Mouse (Mus musculus) embryonic facial prominence, embryonic 11.5 days (tissue): ENCODE measurements around the gene Trrap. TPM values are rescaled to one million over a fixed set of nuclear protein-coding genes. Genes with fewer than 3 reads are reported as not detected.
A peak's percentile ranks its signal among the peaks of the same experiment; 100 is the strongest.
"Not testable (repeated sequence)": the region's sequence is repeated elsewhere in the genome, so short reads cannot be mapped to it uniquely, and the experiment has no call there.

Experiments
- ATAC-seq: fragments of 200-750 bp; cut with Nextera tagmentation; replicated peaks from 2 replicates; pipeline ENCODE4 v1.8.0; 2017; ENCODE audit warnings: low read depth; ENCODE audit not compliant: insufficient number of reproducible peaks, low FRiP score, low TSS enrichment
- DNase-seq: peaks from one replicate; pipeline ENCODE4 v3.0.0-alpha.2; 2015; ENCODE audit warnings: low spot score
- H3K27ac ChIP-seq: fragments of 300-500 bp; sonication (generic); replicated peaks from 2 replicates; pipeline ENCODE4 v1.5.1; 2014; ENCODE audit warnings: mild to moderate bottlenecking, low read depth, low read length, control low read depth
- H3K27me3 ChIP-seq: fragments of 300-500 bp; sonication (generic); 2 replicates; pipeline ENCODE4 v1.6.1; 2014; ENCODE audit warnings: mild to moderate bottlenecking, low read length, moderate library complexity, mixed read lengths; ENCODE audit not compliant: control insufficient read depth, insufficient read depth
- H3K36me3 ChIP-seq: fragments of 300-500 bp; sonication (generic); replicated peaks from 2 replicates; pipeline ENCODE4 v1.6.1; 2014; ENCODE audit warnings: low read depth, mild to moderate bottlenecking, low read length, moderate library complexity, mixed read lengths; ENCODE audit not compliant: control insufficient read depth, insufficient read depth
- H3K4me1 ChIP-seq: fragments of 300-500 bp; sonication (generic); 2 replicates; pipeline ENCODE4 v1.6.1; 2014; ENCODE audit warnings: low read length, mixed read lengths; ENCODE audit not compliant: control insufficient read depth, insufficient read depth
- H3K4me2 ChIP-seq: fragments of 300-500 bp; sonication (generic); 2 replicates; pipeline ENCODE4 v1.6.1; 2014; ENCODE audit warnings: low read depth, mild to moderate bottlenecking, control low read depth, low read length, moderate library complexity
- H3K4me3 ChIP-seq: fragments of 300-500 bp; sonication (generic); 2 replicates; pipeline ENCODE4 v1.5.1; 2014; ENCODE audit warnings: low read depth, low read length, control low read depth
- H3K9ac ChIP-seq: fragments of 300-500 bp; sonication (generic); replicated peaks from 2 replicates; pipeline ENCODE4 v1.6.1; 2014; ENCODE audit warnings: mild to moderate bottlenecking, control low read depth, low read length
- H3K9me3 ChIP-seq: fragments of 300-500 bp; sonication (generic); replicated peaks from 2 replicates; pipeline ENCODE4 v1.6.1; 2016; ENCODE audit warnings: mild to moderate bottlenecking, low read length, inconsistent platforms, mixed read lengths; ENCODE audit not compliant: control insufficient read depth
- WGBS: fragments of 180-500 bp; shearing (Covaris S2); extraction: QIAGEN DNeasy Blood & Tissue Kit; methylation state at CpG from one replicate; pipeline ENCODE4 v1.1.7; 2014; 5-methylcytosine and 5-hydroxymethylcytosine counted together
- polyA plus RNA-seq: library from polyadenylated mRNA; unstranded; fragments of >200 nt; fragmentation: Nextera tagmentation; extraction: Ambion mirVana; gene quantifications from 2 replicates; pipeline ENCODE4 v1.2.1, GENCODE M21; 2014

Gene Trrap
- polyA plus RNA-seq = 78.8 and 82.2 TPM in 2 replicates

GRCm38 (mm10) chr5:144767106-144767798 lies at the start of gene Trrap:
Trrap (plus strand) TSS chr5:144767732.
- Histone ChIP-seq H3K4me2 (peak within 1 kb of the TSS; percentile 69), H3K27ac (peak within 1 kb of the TSS; percentile 90), H3K4me3 (peak within 1 kb of the TSS; percentile 91), H3K9ac (peak within 1 kb of the TSS; percentile 97)
- 83% methylated on average over 13 of the region's 15 CpGs for WGBS
- H3K36me3 ChIP-seq, DNase-seq, H3K9me3 ChIP-seq, H3K27me3 ChIP-seq, H3K4me1 ChIP-seq: not testable (repeated sequence)
- ATAC-seq = peak; percentile 6

GRCm38 (mm10) chr5:144719781-144720180 lies 47.8 kb upstream of the Trrap start:
- H3K4me2 ChIP-seq = no peak overlapping the region
- H3K9ac ChIP-seq = no peak overlapping the region
- ATAC-seq (no peak), DNase-seq (no peak)
- H3K9me3 ChIP-seq = no peaks in the 10 kb centered on the region
- no peak overlapping the region for H3K27ac ChIP-seq
- H3K4me3 ChIP-seq = no peak overlapping the region
- H3K4me1 ChIP-seq = no peaks in the 10 kb centered on the region
- no peaks in the 10 kb centered on the region for H3K27me3 ChIP-seq
- no peaks in the 10 kb centered on the region for H3K36me3 ChIP-seq
- 73% methylated on average over 6 of the region's 6 CpGs for WGBS

- H3K9me3 ChIP-seq = no peaks in the 10 kb centered on the region
- no peak for ATAC-seq
- no peaks in the 10 kb centered on the region for H3K36me3 ChIP-seq
- H3K4me2 ChIP-seq = no peak overlapping the region
- no peak overlapping the region for H3K4me3 ChIP-seq
- H3K27ac ChIP-seq = no peak overlapping the region
- no peak for DNase-seq
- H3K27me3 ChIP-seq = no peaks in the 10 kb centered on the region
- H3K9ac ChIP-seq = no peak overlapping the region
- no peaks in the 10 kb centered on the region for H3K4me1 ChIP-seq
- WGBS = 86% methylated on average over 4 of the region's 4 CpGs
Measured at GRCm38 (mm10) chr5:144720281-144720680, 47.3 kb upstream of the Trrap start.

DNA sequence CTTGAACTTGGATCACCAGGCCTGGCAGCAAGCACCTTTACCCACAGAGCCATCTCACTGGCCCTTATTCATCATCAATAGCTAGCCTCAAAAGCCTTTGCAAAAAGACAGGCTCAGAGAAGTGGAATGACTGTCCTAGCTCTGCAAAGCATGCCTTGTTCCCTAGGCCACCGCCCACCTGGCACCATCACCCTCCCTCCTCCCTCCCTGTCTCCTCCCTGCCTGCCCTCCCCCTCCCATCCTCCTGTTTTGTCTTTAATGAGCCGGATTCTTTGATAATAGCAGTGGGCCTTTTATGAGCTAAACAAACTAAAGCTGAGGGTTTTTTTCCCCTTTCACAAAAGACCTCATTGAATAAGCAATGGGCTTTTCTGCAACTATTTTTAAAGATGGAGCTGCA lies 42.6 kb upstream of the Trrap start:
- H3K36me3 ChIP-seq = no peaks in the 10 kb centered on the region
- H3K4me2 ChIP-seq = no peak overlapping the region
- no peaks in the 10 kb centered on the region for H3K4me1 ChIP-seq
- WGBS = 38% methylated on average over 2 of the region's 2 CpGs
- H3K9me3 ChIP-seq = no peaks in the 10 kb centered on the region
- ATAC-seq = no peak
- no peak overlapping the region for H3K9ac ChIP-seq
- DNase-seq = no peak
- H3K27ac ChIP-seq = no peak overlapping the region
- H3K4me3 ChIP-seq = no peak overlapping the region
- no peaks in the 10 kb centered on the region; the same call in 1 of the 2 replicates for H3K27me3 ChIP-seq

DNA sequence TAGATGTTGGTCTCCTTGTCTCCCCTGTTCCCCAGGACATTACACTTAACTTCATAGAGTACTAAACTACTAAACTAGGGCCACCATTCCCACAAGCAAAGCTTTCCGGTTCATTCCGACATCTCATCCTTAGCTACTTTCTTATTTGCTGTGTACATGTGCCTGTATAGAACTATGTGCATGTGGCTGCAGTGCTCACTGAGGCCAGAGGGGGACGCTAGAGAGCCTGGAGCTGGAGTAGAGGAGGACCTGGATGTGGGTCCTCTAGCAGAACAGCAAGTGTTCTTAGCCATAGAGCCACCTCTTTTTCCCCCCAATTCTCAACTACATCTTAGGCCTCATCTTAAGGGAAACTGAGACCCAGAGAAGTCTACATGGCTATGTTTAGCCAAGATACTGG lies 42.0 kb upstream of the Trrap start:
- Histone ChIP-seq H3K9ac (no peak overlapping the region), H3K9me3 (no peaks in the 10 kb centered on the region), H3K27me3 (no peaks in the 10 kb centered on the region; the same call in 1 of the 2 replicates), H3K4me1 (no peaks in the 10 kb centered on the region), H3K4me2 (no peak overlapping the region), H3K36me3 (no peaks in the 10 kb centered on the region), H3K4me3 (no peak overlapping the region), H3K27ac (no peak overlapping the region)
- ATAC-seq (no peak), DNase-seq (no peak)
- 82% methylated on average over 3 of the region's 3 CpGs for WGBS

GRCm38 (mm10) chr5:144727119-144727518 lies 40.4 kb upstream of the Trrap start:
- Histone ChIP-seq H3K27ac (no peak overlapping the region), H3K9me3 (no peaks in the 10 kb centered on the region), H3K4me2 (no peak overlapping the region), H3K36me3 (no peaks in the 10 kb centered on the region), H3K27me3 (no peaks in the 10 kb centered on the region; the same call in 1 of the 2 replicates), H3K4me3 (no peak overlapping the region), H3K9ac (no peak overlapping the region), H3K4me1 (no peaks in the 10 kb centered on the region)
- DNase-seq (peak; percentile 77), ATAC-seq (no peak)
- 6% methylated on average over 9 of the region's 9 CpGs for WGBS

GRCm38 (mm10) chr5:144728237-144728636 lies 39.3 kb upstream of the Trrap start:
- H3K27ac ChIP-seq = no peak overlapping the region
- no peaks in the 10 kb centered on the region; the same call in 1 of the 2 replicates for H3K27me3 ChIP-seq

DNA sequence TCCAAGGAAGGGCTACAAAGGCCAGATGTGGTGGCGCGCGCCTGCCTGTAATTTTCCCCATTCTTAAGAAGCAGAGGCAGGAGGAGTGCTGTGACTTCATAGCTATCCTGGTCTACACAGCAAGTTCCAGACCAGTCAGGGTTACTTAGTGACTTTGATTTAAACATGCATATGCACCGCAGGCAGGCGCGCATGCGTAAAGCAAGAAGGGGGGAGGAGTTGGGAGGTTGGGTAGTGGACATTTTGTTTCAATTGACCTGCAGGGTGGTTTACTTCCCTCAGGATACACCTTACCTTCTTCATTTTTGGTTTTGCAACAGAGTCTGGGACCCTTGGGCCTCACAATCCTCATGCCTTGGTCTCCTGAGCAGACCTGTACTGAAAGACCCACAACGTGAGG lies 38.3 kb upstream of the Trrap start:
- WGBS = 64% methylated on average over 8 of the region's 8 CpGs
- H3K27ac ChIP-seq = no peak overlapping the region
- H3K36me3 ChIP-seq = no peaks in the 10 kb centered on the region
- DNase-seq (no peak), ATAC-seq (no peak)
- H3K9me3 ChIP-seq = no peaks in the 10 kb centered on the region
- H3K4me3 ChIP-seq = no peak overlapping the region
- no peak overlapping the region for H3K4me2 ChIP-seq
- no peaks in the 10 kb centered on the region; the same call in 1 of the 2 replicates for H3K27me3 ChIP-seq
- H3K9ac ChIP-seq = no peak overlapping the region
- H3K4me1 ChIP-seq = no peaks in the 10 kb centered on the region

More at GRCm38 (mm10) chr5:144728237-144728636, 39.3 kb upstream of the Trrap start:
- no peaks in the 10 kb centered on the region for H3K4me1 ChIP-seq
- DNase-seq = no peak
- H3K4me3 ChIP-seq = no peak overlapping the region
- H3K9ac ChIP-seq = no peak overlapping the region
- ATAC-seq = no peak
- H3K4me2 ChIP-seq = no peak overlapping the region
- no peaks in the 10 kb centered on the region for H3K9me3 ChIP-seq
- no peaks in the 10 kb centered on the region for H3K36me3 ChIP-seq
- 27% methylated on average over 5 of the region's 5 CpGs for WGBS
